Mouse (Mus musculus) embryonic facial prominence, embryonic 15.5 days (tissue): Measurements from ENCODE around the gene Chd1l. TPM values are rescaled to one million over a fixed set of nuclear protein-coding genes. Genes with fewer than 3 reads are reported as not detected.

Source experiments
- ATAC-seq: fragments of 200-750 bp; cut with Nextera tagmentation; 2 replicates; pipeline ENCODE4 v1.8.0; 2017; ENCODE audit warnings: low read depth, moderate TSS enrichment; ENCODE audit not compliant: insufficient number of reproducible peaks, low FRiP score, low TSS enrichment
- H3K27ac ChIP-seq: fragments of 300-500 bp; sonication (generic); replicated peaks from 2 replicates; pipeline ENCODE4 v1.5.1; 2015; ENCODE audit warnings: mild to moderate bottlenecking, inconsistent platforms
- H3K27me3 ChIP-seq: fragments of 300-500 bp; sonication (generic); 2 replicates; pipeline ENCODE4 v1.6.1; 2015; ENCODE audit warnings: inconsistent platforms
- H3K36me3 ChIP-seq: fragments of 300-500 bp; sonication (generic); 2 replicates; pipeline ENCODE4 v1.6.1; 2015; ENCODE audit warnings: mild to moderate bottlenecking, inconsistent platforms
- H3K4me1 ChIP-seq: fragments of 300-500 bp; sonication (generic); 2 replicates; pipeline ENCODE4 v1.6.1; 2015; ENCODE audit warnings: inconsistent platforms
- H3K4me2 ChIP-seq: fragments of 300-500 bp; sonication (generic); replicated peaks from 2 replicates; pipeline ENCODE4 v1.6.1; 2015; ENCODE audit warnings: mild to moderate bottlenecking, inconsistent platforms
- H3K4me3 ChIP-seq: fragments of 300-500 bp; sonication (generic); replicated peaks from 2 replicates; pipeline ENCODE4 v1.5.1; 2015; ENCODE audit warnings: mild to moderate bottlenecking, inconsistent platforms
- H3K9ac ChIP-seq: fragments of 300-500 bp; sonication (generic); 2 replicates; pipeline ENCODE4 v1.6.1; 2015; ENCODE audit warnings: inconsistent platforms
- H3K9me3 ChIP-seq: fragments of 300-500 bp; sonication (generic); replicated peaks from 2 replicates; pipeline ENCODE4 v1.6.1; 2016; ENCODE audit warnings: inconsistent platforms
- WGBS: fragments of 180-500 bp; shearing (Covaris S2); methylation state at CpG from one replicate; pipeline ENCODE4 v1.1.7; 2015; 5-methylcytosine and 5-hydroxymethylcytosine counted together
- polyA plus RNA-seq: library from polyadenylated mRNA; unstranded; fragments of >200 nt; fragmentation: Nextera tagmentation; extraction: Ambion mirVana; gene quantifications from 2 replicates; pipeline ENCODE4 v1.2.1, GENCODE M21; 2015

The Chd1l gene
- polyA plus RNA-seq, 1 experiment from 2014 or later = 14.5 TPM

DNA sequence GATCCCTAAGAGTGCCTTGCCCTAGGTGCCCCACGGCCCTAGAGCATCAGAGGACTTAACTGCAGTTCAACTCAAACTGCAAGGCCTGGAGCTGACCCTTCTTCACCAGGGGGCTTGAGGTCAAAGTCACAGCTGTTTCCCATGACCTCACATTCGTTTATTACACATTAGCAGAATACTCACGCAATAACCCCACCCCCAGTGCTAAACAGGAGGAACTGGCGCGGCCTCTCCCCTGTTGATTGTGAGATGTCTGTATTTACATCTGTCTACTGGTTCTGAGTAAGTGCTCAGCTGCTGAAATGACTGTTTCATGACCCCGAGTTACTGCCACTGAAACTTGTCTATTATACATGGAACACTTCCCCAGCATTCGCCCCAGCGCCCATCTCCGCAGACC, 22.3 kb downstream of the Chd1l start:
- Histone ChIP-seq H3K27me3 (no peaks in the 10 kb centered on the region), H3K4me1 (no peaks in the 10 kb centered on the region), H3K9me3 (no peaks in the 10 kb centered on the region), H3K27ac (no peak overlapping the region), H3K36me3 (peaks cover 21% of the 10 kb centered on the region; the same call in 1 of the 2 replicates), H3K9ac (no peak overlapping the region), H3K4me3 (no peak overlapping the region), H3K4me2 (no peak overlapping the region)
- 77% methylated on average over 9 of the region's 9 CpGs for WGBS
- no peak for ATAC-seq

DNA sequence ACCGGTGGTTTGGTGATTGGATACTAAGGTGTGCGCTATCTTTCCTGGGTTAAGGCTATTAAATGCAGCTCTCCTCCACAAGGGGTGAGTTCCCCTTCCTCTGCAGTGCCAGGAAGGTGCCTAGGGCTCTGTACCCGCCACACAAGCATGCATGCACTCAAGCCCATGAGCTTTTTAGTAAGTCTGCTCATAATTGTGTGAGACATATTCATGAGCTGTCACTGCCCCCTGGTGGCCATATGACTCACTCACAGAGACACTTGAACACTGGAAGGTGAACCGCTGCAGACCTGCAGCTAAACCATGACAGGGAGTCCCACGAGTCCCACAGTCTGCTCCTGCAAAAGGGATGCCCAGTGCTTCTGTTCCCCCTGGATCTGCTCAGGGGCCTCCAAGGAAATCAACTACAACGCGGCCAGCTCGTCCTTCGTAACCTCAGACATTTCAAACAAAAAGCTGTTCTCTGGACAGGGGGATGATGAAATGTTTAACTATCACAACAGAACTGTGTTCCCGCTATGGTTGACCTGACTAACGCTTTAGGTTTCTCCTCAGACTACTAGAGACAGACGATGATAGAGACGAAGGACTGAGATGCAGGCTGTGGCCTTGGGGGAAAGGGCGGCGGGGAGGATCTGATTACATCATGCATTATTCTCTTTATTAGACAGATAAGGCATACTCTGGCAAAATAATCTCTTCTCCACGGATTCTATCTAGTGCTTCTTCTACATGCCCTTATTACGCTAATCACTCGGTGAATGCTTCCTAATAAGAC, 24.4 kb downstream of the Chd1l start:
- Histone ChIP-seq H3K27me3 (no peaks in the 10 kb centered on the region), H3K36me3 (peaks cover 35% of the 10 kb centered on the region), H3K9me3 (no peaks in the 10 kb centered on the region), H3K9ac (no peak overlapping the region), H3K27ac (no peak overlapping the region), H3K4me1 (no peaks in the 10 kb centered on the region), H3K4me2 (no peak overlapping the region), H3K4me3 (no peak overlapping the region)
- 0 out of 2 replicates have a peak, but pooled peaks have one; percentile 60 for ATAC-seq
- 63% methylated on average over 18 of the region's 18 CpGs for WGBS

- Histone ChIP-seq H3K27ac (no peak overlapping the region), H3K9me3 (no peaks in the 10 kb centered on the region), H3K4me1 (no peaks in the 10 kb centered on the region), H3K4me3 (no peak overlapping the region), H3K27me3 (no peaks in the 10 kb centered on the region), H3K36me3 (peaks cover 3% of the 10 kb centered on the region; the same call in 1 of the 2 replicates), H3K4me2 (no peak overlapping the region), H3K9ac (no peak overlapping the region)
- no peak for ATAC-seq
- 88% methylated on average over 9 of the region's 9 CpGs for WGBS
Observed at GRCm38 (mm10) chr3:97573807-97574206, 36.2 kb downstream of the Chd1l start.

DNA sequence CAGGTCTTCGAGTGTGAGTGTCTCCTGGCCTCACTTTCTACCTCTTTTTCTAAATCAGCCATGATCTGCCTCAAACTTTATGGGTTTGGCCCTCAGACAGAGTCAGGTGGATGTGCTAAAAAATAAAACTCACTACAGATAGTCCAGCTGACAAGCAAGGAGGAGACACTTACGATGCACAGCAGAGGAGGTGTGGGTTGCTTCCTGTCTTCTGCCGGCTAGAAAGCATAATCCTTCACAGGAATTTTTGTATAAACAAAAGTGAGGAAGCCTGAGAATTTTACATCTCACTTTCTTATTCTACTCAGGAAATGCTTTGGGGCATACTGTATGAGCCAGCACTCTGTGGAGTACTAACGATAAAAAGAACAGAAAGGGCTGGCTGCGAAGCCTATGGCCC, 45.4 kb downstream of the Chd1l start:
- no peak overlapping the region for H3K9ac ChIP-seq
- H3K27me3 ChIP-seq = no peaks in the 10 kb centered on the region
- no peak for ATAC-seq
- no peak overlapping the region for H3K4me2 ChIP-seq
- no peaks in the 10 kb centered on the region for H3K4me1 ChIP-seq
- no peak overlapping the region for H3K27ac ChIP-seq
- H3K36me3 ChIP-seq = peaks cover 3% of the 10 kb centered on the region; the same call in 1 of the 2 replicates
- no peak overlapping the region for H3K4me3 ChIP-seq
- H3K9me3 ChIP-seq = no peaks in the 10 kb centered on the region
- 64% methylated on average over 5 of the region's 5 CpGs for WGBS

GRCm38 (mm10) chr3:97558554-97558953, 51.4 kb downstream of the Chd1l start:
- Histone ChIP-seq H3K27ac (no peak overlapping the region), H3K36me3 (peaks cover 3% of the 10 kb centered on the region; the same call in 1 of the 2 replicates), H3K9me3 (no peaks in the 10 kb centered on the region), H3K4me3 (no peak overlapping the region), H3K4me2 (no peak overlapping the region), H3K9ac (no peak overlapping the region), H3K4me1 (no peaks in the 10 kb centered on the region), H3K27me3 (no peaks in the 10 kb centered on the region)
- ATAC-seq = no peak
- 87% methylated on average over 5 of the region's 5 CpGs for WGBS

GRCm38 (mm10) chr3:97546205-97546604, 63.8 kb downstream of the Chd1l start:
- H3K36me3 ChIP-seq = no peaks in the 10 kb centered on the region
- no peak overlapping the region for H3K4me2 ChIP-seq
- no peaks in the 10 kb centered on the region for H3K27me3 ChIP-seq
- no peak overlapping the region for H3K4me3 ChIP-seq
- H3K9me3 ChIP-seq = no peaks in the 10 kb centered on the region
- WGBS = 55% methylated on average over 8 of the region's 8 CpGs
- ATAC-seq = no peak
- H3K9ac ChIP-seq = no peak overlapping the region
- no peaks in the 10 kb centered on the region for H3K4me1 ChIP-seq
- H3K27ac ChIP-seq = no peak overlapping the region

DNA sequence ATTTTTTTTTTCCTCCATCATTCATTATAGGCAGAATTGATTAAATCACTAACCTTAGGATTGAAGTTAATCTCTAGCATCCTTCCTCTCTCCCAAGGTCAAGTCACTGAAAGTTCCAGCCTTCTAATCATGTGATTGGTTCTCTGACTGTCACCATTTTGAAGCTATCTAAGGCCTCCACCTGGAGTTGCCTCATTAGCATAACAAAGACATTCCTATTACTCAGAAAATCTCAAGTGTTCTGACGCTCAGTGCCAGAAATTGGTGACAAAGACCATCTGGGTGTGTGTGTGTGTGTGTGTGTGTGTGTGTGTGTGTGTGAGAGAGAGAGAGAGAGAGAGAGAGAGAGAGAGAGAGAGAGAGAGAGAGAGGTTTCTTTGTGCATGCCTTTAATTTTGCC, 69.8 kb downstream of the Chd1l start:
- Histone ChIP-seq H3K9ac (no peak overlapping the region), H3K4me3 (no peak overlapping the region), H3K36me3 (no peaks in the 10 kb centered on the region), H3K9me3 (no peaks in the 10 kb centered on the region), H3K27me3 (no peaks in the 10 kb centered on the region), H3K4me2 (no peak overlapping the region), H3K27ac (no peak overlapping the region), H3K4me1 (no peaks in the 10 kb centered on the region)
- 23% methylated on average over 1 of the region's 1 CpGs for WGBS
- ATAC-seq = no peak

DNA sequence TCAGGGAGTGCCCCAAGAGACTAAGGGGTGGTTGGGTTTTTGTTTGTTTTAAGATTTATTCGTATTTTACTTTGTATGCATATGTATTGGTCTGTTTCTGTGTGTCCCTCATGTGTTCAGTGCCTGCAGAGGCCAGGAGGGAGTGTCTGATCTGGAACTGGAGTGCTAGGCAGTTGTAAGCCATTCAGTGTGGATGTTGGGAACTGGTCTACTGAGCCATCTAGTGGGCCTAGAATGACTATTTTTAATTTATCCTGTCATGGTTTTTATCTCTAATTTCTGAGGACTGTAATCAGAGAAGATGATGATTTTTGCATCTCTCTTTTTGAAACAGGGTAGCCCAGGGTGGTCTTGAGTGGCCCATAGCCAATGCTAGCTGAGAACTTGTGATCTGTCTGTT, 71.4 kb downstream of the Chd1l start:
- Histone ChIP-seq H3K4me3 (no peak overlapping the region), H3K27ac (no peak overlapping the region), H3K9me3 (no peaks in the 10 kb centered on the region), H3K4me2 (no peak overlapping the region), H3K36me3 (no peaks in the 10 kb centered on the region), H3K4me1 (no peaks in the 10 kb centered on the region), H3K27me3 (no peaks in the 10 kb centered on the region), H3K9ac (no peak overlapping the region)
- 47% methylated on average over 1 of the region's 1 CpGs for WGBS
- no peak for ATAC-seq

DNA sequence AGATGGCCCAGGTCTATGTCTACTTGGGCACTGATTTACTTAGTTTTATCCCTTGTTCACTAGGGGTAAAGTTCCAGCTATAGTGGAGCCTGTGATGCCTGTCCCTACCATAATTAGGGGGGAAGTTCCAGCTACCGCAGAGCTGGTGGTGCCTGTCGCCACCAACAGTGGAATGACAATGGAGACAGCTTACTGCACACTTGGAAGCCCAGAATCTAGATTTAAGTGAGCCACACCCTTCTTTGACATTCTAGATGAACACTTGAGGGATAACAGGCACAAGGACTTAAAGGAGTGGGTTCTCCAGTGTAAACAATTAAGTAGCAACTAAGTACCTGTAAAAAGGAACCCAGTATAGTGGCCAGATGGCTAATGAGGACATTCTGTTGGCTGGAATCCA, 73.0 kb downstream of the Chd1l start:
- Histone ChIP-seq H3K4me2 (no peak overlapping the region), H3K4me1 (no peaks in the 10 kb centered on the region), H3K4me3 (no peak overlapping the region), H3K36me3 (no peaks in the 10 kb centered on the region), H3K9me3 (no peaks in the 10 kb centered on the region), H3K27me3 (no peaks in the 10 kb centered on the region), H3K27ac (no peak overlapping the region), H3K9ac (no peak overlapping the region)
- ATAC-seq = no peak
- WGBS = 80% methylated on average over 2 of the region's 2 CpGs

DNA sequence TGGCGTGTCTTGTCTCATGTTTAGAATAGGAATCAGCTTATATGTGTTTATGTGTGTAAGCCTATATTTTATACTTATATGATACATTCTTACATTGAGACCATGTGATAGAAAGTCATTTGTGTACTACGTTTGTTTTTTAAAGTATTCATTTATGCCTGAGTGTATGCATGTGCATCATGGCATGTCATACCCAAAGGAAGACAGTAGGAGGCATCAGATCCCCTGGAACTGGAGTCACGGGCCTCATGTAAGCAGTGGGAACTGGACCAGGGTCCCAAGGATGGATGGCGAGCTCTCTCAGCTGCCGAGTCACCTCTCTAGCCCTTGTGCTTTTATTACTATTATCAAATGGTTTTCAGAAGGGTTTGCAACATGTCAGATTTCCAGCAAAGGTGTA, 74.3 kb downstream of the Chd1l start:
- no peaks in the 10 kb centered on the region for H3K9me3 ChIP-seq
- no peak overlapping the region for H3K27ac ChIP-seq
- WGBS = 87% methylated on average over 5 of the region's 5 CpGs

GRCm38 (mm10) chr3:97525458-97525857, 84.5 kb downstream of the Chd1l start:
- 74% methylated on average over 8 of the region's 8 CpGs for WGBS
- Histone ChIP-seq H3K4me2 (no peak overlapping the region), H3K36me3 (no peaks in the 10 kb centered on the region)

More for the DNA sequence above, 74.3 kb downstream of the Chd1l start:
- Histone ChIP-seq H3K4me2 (no peak overlapping the region), H3K36me3 (no peaks in the 10 kb centered on the region), H3K4me1 (no peaks in the 10 kb centered on the region), H3K9ac (no peak overlapping the region), H3K27me3 (no peaks in the 10 kb centered on the region), H3K4me3 (no peak overlapping the region)
- ATAC-seq = no peak

DNA sequence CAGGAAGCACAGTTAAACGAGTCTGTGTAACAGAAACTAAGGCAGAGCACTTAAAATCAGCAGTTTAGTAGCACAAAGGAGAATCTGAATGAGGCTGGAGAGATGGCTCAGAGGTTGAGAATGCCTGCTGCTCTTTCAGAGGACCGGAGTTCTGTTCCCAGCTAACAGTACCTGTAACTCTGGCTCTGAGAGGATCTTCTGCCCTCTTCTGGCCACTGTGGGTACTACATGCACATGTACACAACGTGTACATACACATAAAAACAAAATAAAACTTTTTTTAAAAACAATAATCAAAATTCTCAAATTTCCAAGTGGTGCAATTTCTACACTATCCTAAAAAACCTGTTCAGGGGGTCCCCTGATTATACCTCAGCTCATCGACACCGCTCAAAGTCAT, 85.2 kb downstream of the Chd1l start:
- no peak overlapping the region for H3K4me2 ChIP-seq
- no peaks in the 10 kb centered on the region for H3K36me3 ChIP-seq
- H3K27ac ChIP-seq = no peak overlapping the region
- H3K9me3 ChIP-seq = no peaks in the 10 kb centered on the region
- H3K27me3 ChIP-seq = no peaks in the 10 kb centered on the region
- WGBS = 84% methylated on average over 5 of the region's 5 CpGs
- H3K9ac ChIP-seq = no peak overlapping the region
- H3K4me1 ChIP-seq = no peaks in the 10 kb centered on the region; the same call in 1 of the 2 replicates
- H3K4me3 ChIP-seq = no peak overlapping the region
- no peak for ATAC-seq

More at GRCm38 (mm10) chr3:97525458-97525857, 84.5 kb downstream of the Chd1l start:
- H3K9ac ChIP-seq = no peak overlapping the region
- H3K4me1 ChIP-seq = no peaks in the 10 kb centered on the region; the same call in 1 of the 2 replicates
- H3K27me3 ChIP-seq = no peaks in the 10 kb centered on the region
- no peak overlapping the region for H3K27ac ChIP-seq
- H3K4me3 ChIP-seq = no peak overlapping the region
- ATAC-seq = no peak
- no peaks in the 10 kb centered on the region for H3K9me3 ChIP-seq
